Mouse (Mus musculus) 3134 (cell line): Measurements from ENCODE around the gene Terb2.

Experiments
- DNase-seq: peaks from one replicate; pipeline ENCODE4 v3.0.0-alpha.2; 2011; ENCODE audit warnings: low spot score; ENCODE audit not compliant: insufficient read length; ENCODE audit errors: extremely low read depth

The Terb2 gene

GRCm38 (mm10) chr2:122230395-122230794, 44.3 kb downstream of the Terb2 start:
- no peak for DNase-seq

- no peak for DNase-seq
These were observed 45.5 kb downstream of the Terb2 start for GRCm38 (mm10) chr2:122231616-122232015.

- no peak for DNase-seq
These were observed 47.3 kb downstream of the Terb2 start for GRCm38 (mm10) chr2:122233341-122233740.

GRCm38 (mm10) chr2:122233759-122234557, 47.9 kb downstream of the Terb2 start:
- peak; percentile 44 for DNase-seq

GRCm38 (mm10) chr2:122234611-122235288, 48.7 kb downstream of the Terb2 start, which contains the start of gene Sord:
Sord (plus strand) TSS chr2:122234749.
- DNase-seq: peak; percentile 84

- DNase-seq: no peak
These were observed 49.4 kb downstream of the Terb2 start for GRCm38 (mm10) chr2:122235425-122235824.

GRCm38 (mm10) chr2:122236321-122236720, 50.2 kb downstream of the Terb2 start:
- no peak for DNase-seq

GRCm38 (mm10) chr2:122237891-122238470, 51.9 kb downstream of the Terb2 start:
- DNase-seq: peak; percentile 33

- DNase-seq: no peak
These were observed 54.7 kb downstream of the Terb2 start for GRCm38 (mm10) chr2:122240735-122241134.

GRCm38 (mm10) chr2:122241226-122241625, 55.2 kb downstream of the Terb2 start:
- no peak for DNase-seq

- no peak for DNase-seq
These were observed 55.9 kb downstream of the Terb2 start for GRCm38 (mm10) chr2:122241935-122242334.

- DNase-seq: peak; percentile 47
These were observed 57.6 kb downstream of the Terb2 start for GRCm38 (mm10) chr2:122243671-122244131.

- DNase-seq: no peak
These were observed 61.7 kb downstream of the Terb2 start for GRCm38 (mm10) chr2:122247786-122248185.

GRCm38 (mm10) chr2:122255997-122256396, 69.9 kb downstream of the Terb2 start:
- no peak for DNase-seq
